Mouse (Mus musculus) forebrain, embryonic 11.5 days (tissue): ENCODE measurements at regions not wholly inside any gene's neighbourhood (a gene's known extent, or its start where the extent isn't known, plus 50 kb on each side); places are given as distances from the start of the nearest gene placed in this dataset.

Experiments
- ATAC-seq: fragments of 200-750 bp; cut with Nextera tagmentation; replicated peaks from 2 replicates; pipeline ENCODE4 v1.8.0; 2017; ENCODE audit warnings: moderate TSS enrichment; ENCODE audit not compliant: low FRiP score
- DNase-seq: peaks from one replicate; pipeline ENCODE4 v3.0.0-alpha.2; 2017; ENCODE audit warnings: low spot score
- H3K27ac ChIP-seq: fragments of 300-500 bp; sonication (generic); 2 replicates; pipeline ENCODE4 v1.5.1; 2014; ENCODE audit warnings: low read depth, low read length
- H3K27me3 ChIP-seq: fragments of 300-500 bp; sonication (generic); 2 replicates; pipeline ENCODE4 v1.6.1; 2014; ENCODE audit warnings: mild to moderate bottlenecking, low read length, mixed read lengths; ENCODE audit not compliant: control insufficient read depth, insufficient read depth
- H3K36me3 ChIP-seq: fragments of 300-500 bp; sonication (generic); 2 replicates; pipeline ENCODE4 v1.6.1; 2014; ENCODE audit warnings: mild to moderate bottlenecking, low read length, moderate library complexity, mixed read lengths; ENCODE audit not compliant: control insufficient read depth, insufficient read depth
- H3K4me1 ChIP-seq: fragments of 300-500 bp; sonication (generic); replicated peaks from 2 replicates; pipeline ENCODE4 v1.6.1; 2014; ENCODE audit warnings: low read length, mixed read lengths; ENCODE audit not compliant: control insufficient read depth, insufficient read depth
- H3K4me2 ChIP-seq: fragments of 300-500 bp; sonication (generic); 2 replicates; pipeline ENCODE4 v1.6.1; 2014; ENCODE audit warnings: low read depth, mild to moderate bottlenecking, low read length, moderate library complexity, mixed read lengths; ENCODE audit not compliant: severe bottlenecking
- H3K4me3 ChIP-seq: fragments of 300-500 bp; sonication (generic); 2 replicates; pipeline ENCODE4 v1.5.1; 2014; ENCODE audit warnings: low read depth, low read length
- H3K9ac ChIP-seq: fragments of 300-500 bp; sonication (generic); 2 replicates; pipeline ENCODE4 v1.6.1; 2014; ENCODE audit warnings: low read length
- H3K9me3 ChIP-seq: fragments of 300-500 bp; sonication (generic); 2 replicates; pipeline ENCODE4 v1.6.1; 2016; ENCODE audit warnings: low read length, mixed read lengths; ENCODE audit not compliant: control insufficient read depth
- WGBS: fragments of 180-500 bp; shearing (Covaris S2); extraction: QIAGEN DNeasy Blood & Tissue Kit; methylation state at CpG from one replicate; pipeline ENCODE4 v1.1.7; 2014; 5-methylcytosine and 5-hydroxymethylcytosine counted together

GRCm38 (mm10) chr6:94413987-94414360, 86.2 kb upstream of the Slc25a26 start:
- Histone ChIP-seq H3K9me3 (no peaks in the 10 kb centered on the region), H3K4me2 (no peak overlapping the region), H3K27ac (no peak overlapping the region), H3K36me3 (no peaks in the 10 kb centered on the region), H3K4me3 (no peak overlapping the region), H3K27me3 (no peaks in the 10 kb centered on the region), H3K4me1 (no peaks in the 10 kb centered on the region), H3K9ac (no peak overlapping the region)
- 84% methylated on average over 5 of the region's 5 CpGs for WGBS
- DNase-seq (no peak), ATAC-seq (no peak)

- no peaks in the 10 kb centered on the region for H3K4me1 ChIP-seq
- H3K36me3 ChIP-seq: no peaks in the 10 kb centered on the region
- H3K4me3 ChIP-seq: no peak overlapping the region
- ATAC-seq (no peak), DNase-seq (no peak)
- H3K4me2 ChIP-seq: no peak overlapping the region
- no peak overlapping the region for H3K27ac ChIP-seq
- H3K9me3 ChIP-seq: no peaks in the 10 kb centered on the region
- H3K27me3 ChIP-seq: no peaks in the 10 kb centered on the region
- WGBS: 81% methylated on average over 10 of the region's 10 CpGs
- no peak overlapping the region for H3K9ac ChIP-seq
These were observed 86.7 kb upstream of the Slc25a26 start for GRCm38 (mm10) chr6:94413297-94413986.

- H3K36me3 ChIP-seq: no peaks in the 10 kb centered on the region
- H3K9me3 ChIP-seq: no peaks in the 10 kb centered on the region
- H3K9ac ChIP-seq: no peak overlapping the region
- no peak overlapping the region for H3K4me2 ChIP-seq
- H3K27ac ChIP-seq: no peak overlapping the region
- H3K27me3 ChIP-seq: no peaks in the 10 kb centered on the region
- no peak for ATAC-seq
- 89% methylated on average over 7 of the region's 7 CpGs for WGBS
- no peak for DNase-seq
- peaks cover 3% of the 10 kb centered on the region; the same call in 1 of the 2 replicates for H3K4me1 ChIP-seq
- H3K4me3 ChIP-seq: no peak overlapping the region
These were observed 87.8 kb upstream of the Slc25a26 start for GRCm38 (mm10) chr6:94412341-94412740.

DNA sequence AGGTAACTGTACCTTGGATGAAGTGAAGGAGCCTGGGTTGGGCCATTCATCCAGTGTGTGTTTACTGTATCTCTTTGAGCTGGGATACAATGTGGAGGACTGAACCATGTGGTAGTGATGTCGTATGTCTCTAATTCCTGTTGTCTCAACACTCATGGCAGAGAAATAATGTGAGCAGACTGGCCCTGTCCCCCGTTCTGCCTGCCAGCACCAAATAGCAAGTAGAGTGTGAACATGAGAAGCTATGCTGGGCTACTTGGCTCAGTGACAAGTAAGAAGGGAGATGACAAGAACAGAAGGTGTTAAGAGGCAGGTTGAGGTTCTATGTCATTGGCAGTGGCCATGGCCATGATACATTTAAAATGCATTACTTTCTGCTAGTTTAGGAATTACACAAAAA, 89.7 kb upstream of the Slc25a26 start:
- H3K4me1 ChIP-seq: peaks cover 3% of the 10 kb centered on the region; the same call in 1 of the 2 replicates
- no peak overlapping the region for H3K9ac ChIP-seq
- H3K27ac ChIP-seq: no peak overlapping the region
- H3K4me3 ChIP-seq: no peak overlapping the region
- no peaks in the 10 kb centered on the region for H3K27me3 ChIP-seq
- WGBS: 78% methylated on average over 2 of the region's 2 CpGs
- H3K9me3 ChIP-seq: no peaks in the 10 kb centered on the region
- DNase-seq (no peak), ATAC-seq (no peak)
- H3K4me2 ChIP-seq: no peak overlapping the region
- H3K36me3 ChIP-seq: no peaks in the 10 kb centered on the region

- H3K27ac ChIP-seq: no peak overlapping the region
- no peak for ATAC-seq
- H3K9ac ChIP-seq: no peak overlapping the region
- no peaks in the 10 kb centered on the region for H3K36me3 ChIP-seq
- H3K9me3 ChIP-seq: no peaks in the 10 kb centered on the region
- DNase-seq: no peak
- no peak overlapping the region for H3K4me2 ChIP-seq
- H3K4me3 ChIP-seq: no peak overlapping the region
- 87% methylated on average over 2 of the region's 2 CpGs for WGBS
- H3K27me3 ChIP-seq: no peaks in the 10 kb centered on the region
- peaks cover 3% of the 10 kb centered on the region; the same call in 1 of the 2 replicates for H3K4me1 ChIP-seq
These were observed 91.1 kb upstream of the Slc25a26 start for GRCm38 (mm10) chr6:94408996-94409395.

DNA sequence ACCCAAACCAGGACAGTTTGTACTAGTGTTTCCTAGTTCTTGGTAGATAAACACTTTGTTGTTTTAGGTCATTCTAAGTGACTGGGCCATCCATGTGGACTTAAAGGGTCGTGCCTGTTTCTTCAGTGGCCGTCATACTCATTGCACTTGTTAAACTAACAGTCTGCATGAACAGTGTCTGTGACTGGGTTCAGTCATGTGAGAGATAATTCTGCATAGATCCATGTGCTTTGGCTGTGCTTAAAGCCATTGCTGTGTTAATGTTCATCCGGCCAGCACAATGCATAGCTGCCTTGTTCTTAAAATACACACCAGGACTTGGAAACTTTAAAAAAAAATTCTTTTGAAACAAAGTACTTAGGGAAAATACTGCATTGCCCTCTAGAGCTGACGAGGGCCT, 92.4 kb upstream of the Slc25a26 start:
- no peak for DNase-seq
- no peak overlapping the region for H3K9ac ChIP-seq
- no peaks in the 10 kb centered on the region for H3K36me3 ChIP-seq
- no peaks in the 10 kb centered on the region for H3K27me3 ChIP-seq
- no peak overlapping the region for H3K4me2 ChIP-seq
- WGBS: 21% methylated on average over 4 of the region's 4 CpGs
- peak; percentile 86 for ATAC-seq
- H3K4me3 ChIP-seq: no peak overlapping the region
- no peaks in the 10 kb centered on the region for H3K9me3 ChIP-seq
- no peak overlapping the region for H3K27ac ChIP-seq
- H3K4me1 ChIP-seq: peaks cover 3% of the 10 kb centered on the region; the same call in 1 of the 2 replicates

DNA sequence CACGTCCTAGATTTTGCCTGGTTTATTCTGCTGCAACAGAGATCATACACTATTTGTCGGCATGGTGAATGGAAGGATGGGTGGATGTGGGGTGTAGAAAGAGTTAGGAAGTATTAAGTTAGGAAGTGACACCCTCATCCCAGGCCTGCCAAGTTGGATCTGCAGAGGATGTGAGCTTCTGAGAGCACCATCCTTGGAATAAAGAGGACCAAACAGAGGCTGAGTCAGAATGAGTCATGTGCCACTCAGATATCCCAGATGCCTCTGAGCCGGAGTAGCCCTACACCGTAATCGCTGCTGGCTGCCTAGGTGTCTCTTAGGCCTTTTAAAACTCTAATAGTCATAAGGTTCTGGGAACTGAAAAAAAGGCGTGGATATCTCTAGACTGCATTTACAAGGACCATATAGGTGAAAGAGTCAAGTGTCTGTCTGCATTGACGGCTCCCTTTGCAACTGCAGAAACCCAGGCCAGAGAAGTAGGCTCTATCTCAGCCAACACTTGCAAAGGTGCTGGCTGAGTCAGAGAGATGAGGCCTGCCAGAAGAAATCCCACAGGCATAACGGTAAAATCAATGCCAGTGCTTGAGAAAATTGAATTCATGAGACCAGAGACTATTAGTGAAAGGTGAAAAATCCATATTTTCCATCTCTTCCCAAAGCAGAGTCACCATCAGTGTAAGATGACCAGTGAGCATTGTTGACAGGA, 94.6 kb upstream of the Slc25a26 start:
- ATAC-seq: no peak
- Histone ChIP-seq H3K27me3 (no peaks in the 10 kb centered on the region), H3K4me1 (peaks cover 15% of the 10 kb centered on the region), H3K27ac (no peak overlapping the region), H3K9ac (no peak overlapping the region), H3K9me3 (no peaks in the 10 kb centered on the region), H3K4me3 (no peak overlapping the region), H3K36me3 (no peaks in the 10 kb centered on the region), H3K4me2 (no peak overlapping the region)
- 88% methylated on average over 8 of the region's 8 CpGs for WGBS
- DNase-seq: no peak

- Histone ChIP-seq H3K4me3 (no peak overlapping the region; the same call in 1 of the 2 replicates), H3K4me2 (peak overlapping the region; percentile 8; the same call in 1 of the 2 replicates), H3K27me3 (no peaks in the 10 kb centered on the region), H3K4me1 (peaks cover 15% of the 10 kb centered on the region), H3K9me3 (no peaks in the 10 kb centered on the region), H3K27ac (no peak overlapping the region), H3K36me3 (no peaks in the 10 kb centered on the region), H3K9ac (no peak overlapping the region)
- no peak for ATAC-seq
- WGBS: 45% methylated on average over 9 of the region's 9 CpGs
- no peak for DNase-seq
These were observed 98.3 kb upstream of the Slc25a26 start for GRCm38 (mm10) chr6:94401617-94402481.
